Mouse (Mus musculus) intestine, postnatal 0 days (tissue): Measurements from ENCODE around the gene Tmem203. TPM values are rescaled to one million over a fixed set of nuclear protein-coding genes. Genes with fewer than 3 reads are reported as not detected.

Experiments used
- ATAC-seq: fragments of 200-750 bp; cut with Nextera tagmentation; 2 replicates; pipeline ENCODE4 v1.8.0; 2017; ENCODE audit warnings: mild to moderate bottlenecking, moderate TSS enrichment, moderate library complexity
- H3K27ac ChIP-seq: fragments of 300-500 bp; sonication (generic); 2 replicates; pipeline ENCODE4 v1.5.1; 2014; ENCODE audit warnings: mild to moderate bottlenecking, low read depth, low read length, moderate library complexity
- H3K27me3 ChIP-seq: fragments of 300-500 bp; sonication (generic); replicated peaks from 2 replicates; pipeline ENCODE4 v1.6.1; 2014; ENCODE audit warnings: low read length, mixed read lengths; ENCODE audit not compliant: control insufficient read depth, insufficient read depth
- H3K36me3 ChIP-seq: fragments of 300-500 bp; sonication (generic); 2 replicates; pipeline ENCODE4 v1.6.1; 2014; ENCODE audit warnings: mild to moderate bottlenecking, moderate library complexity; ENCODE audit not compliant: control insufficient read depth, insufficient read depth
- H3K4me1 ChIP-seq: fragments of 300-500 bp; sonication (generic); replicated peaks from 2 replicates; pipeline ENCODE4 v1.6.1; 2014; ENCODE audit warnings: antibody characterized with exemption, low read length, mixed read lengths; ENCODE audit not compliant: control insufficient read depth, insufficient read depth
- H3K4me2 ChIP-seq: fragments of 300-500 bp; sonication (generic); replicated peaks from 2 replicates; pipeline ENCODE4 v1.6.1; 2014; ENCODE audit warnings: low read depth, mild to moderate bottlenecking, moderate library complexity
- H3K4me3 ChIP-seq: fragments of 300-500 bp; sonication (generic); 2 replicates; pipeline ENCODE4 v1.5.1; 2014; ENCODE audit warnings: low read depth, low read length
- H3K9ac ChIP-seq: fragments of 300-500 bp; sonication (generic); 2 replicates; pipeline ENCODE4 v1.6.1; 2014; ENCODE audit warnings: mild to moderate bottlenecking, low read depth, low read length
- H3K9me3 ChIP-seq: fragments of 300-500 bp; sonication (generic); 2 replicates; pipeline ENCODE4 v1.6.1; 2016; ENCODE audit warnings: mixed run types; ENCODE audit not compliant: control insufficient read depth
- CTCF ChIP-seq: sonication (generic); IDR thresholded peaks from 2 replicates; pipeline ENCODE4 v1.5.1; 2016; ENCODE audit warnings: low read depth, mild to moderate bottlenecking, control low read depth, antibody characterized with exemption, moderate library complexity
- WGBS: fragments of 180-500 bp; shearing (Covaris S2); extraction: QIAGEN DNeasy Blood & Tissue Kit; methylation state at CpG from one replicate; pipeline ENCODE4 v1.1.7; 2014; 5-methylcytosine and 5-hydroxymethylcytosine counted together
- polyA plus RNA-seq: library from polyadenylated mRNA; unstranded; fragments of >200 nt; fragmentation: Nextera tagmentation; extraction: Ambion mirVana; gene quantifications from 2 replicates; pipeline ENCODE4 v1.2.1, GENCODE M21; 2015

The Tmem203 gene
- polyA plus RNA-seq, 1 experiment from 2014 or later: 40.3 TPM

DNA sequence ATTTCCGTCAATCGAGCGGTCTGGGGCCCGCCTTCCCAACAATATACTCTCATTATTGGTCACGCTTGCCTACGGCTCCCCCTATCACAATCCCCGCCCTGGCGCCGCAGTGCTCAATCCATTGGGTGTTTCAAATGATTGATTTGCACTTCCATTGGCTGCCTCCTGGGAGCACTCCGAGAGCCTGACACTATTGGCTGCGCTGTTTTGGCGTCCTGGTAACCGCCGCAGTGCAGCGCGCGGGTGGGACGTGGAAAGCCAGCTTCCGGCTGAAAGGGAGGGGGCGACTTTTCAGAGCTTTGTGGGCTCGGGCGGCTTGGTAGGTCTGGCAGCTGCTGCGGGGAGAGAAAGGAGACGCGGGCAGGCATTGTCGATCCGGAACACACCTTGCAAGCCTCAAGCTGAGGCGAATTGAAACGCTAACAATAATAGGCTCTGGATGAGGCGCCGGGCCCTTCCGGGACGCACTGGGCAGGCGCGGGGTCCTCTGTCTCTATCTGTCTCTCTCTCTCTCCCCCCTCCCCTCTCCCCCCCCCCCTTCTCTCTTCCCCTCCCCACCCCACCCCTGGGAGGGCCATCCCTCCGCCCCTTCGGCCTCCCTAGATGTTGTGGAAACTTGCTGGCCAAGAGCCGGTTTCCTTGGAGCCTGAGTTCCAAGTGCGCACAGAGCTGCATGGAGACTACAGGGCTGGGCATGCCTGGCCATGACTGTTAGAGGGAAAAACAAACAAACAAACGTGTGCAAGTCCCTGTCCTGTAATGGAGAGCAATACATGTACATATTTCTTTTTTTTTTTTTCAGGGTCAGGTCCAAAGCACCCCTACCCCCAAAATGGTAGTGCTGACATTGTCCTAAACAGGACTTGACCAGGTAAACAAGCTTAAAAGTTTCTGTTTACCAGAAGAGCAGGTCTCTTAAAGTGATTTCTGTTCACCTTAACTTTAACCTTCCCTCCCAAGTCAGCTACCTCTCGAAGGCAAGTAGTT, 30.2 kb upstream of the Tmem203 start:
- H3K9me3 ChIP-seq: no peaks in the 10 kb centered on the region
- H3K27ac ChIP-seq: peak overlapping the region; percentile 94
- peak; percentile 87 for ATAC-seq
- peak overlapping the region; percentile 87 for H3K4me3 ChIP-seq
- H3K4me1 ChIP-seq: peaks cover 9% of the 10 kb centered on the region; the same call in 1 of the 2 replicates
- 2% methylated on average over 41 of the region's 41 CpGs for WGBS
- peaks cover 12% of the 10 kb centered on the region; the same call in 1 of the 2 replicates for H3K36me3 ChIP-seq
- peak overlapping the region; percentile 51 for H3K9ac ChIP-seq
- H3K27me3 ChIP-seq: no peaks in the 10 kb centered on the region
- 0 out of 2 replicates have a peak, but pooled peaks have one; percentile 15 for TF ChIP-seq CTCF
- H3K4me2 ChIP-seq: peak overlapping the region; percentile 64

DNA sequence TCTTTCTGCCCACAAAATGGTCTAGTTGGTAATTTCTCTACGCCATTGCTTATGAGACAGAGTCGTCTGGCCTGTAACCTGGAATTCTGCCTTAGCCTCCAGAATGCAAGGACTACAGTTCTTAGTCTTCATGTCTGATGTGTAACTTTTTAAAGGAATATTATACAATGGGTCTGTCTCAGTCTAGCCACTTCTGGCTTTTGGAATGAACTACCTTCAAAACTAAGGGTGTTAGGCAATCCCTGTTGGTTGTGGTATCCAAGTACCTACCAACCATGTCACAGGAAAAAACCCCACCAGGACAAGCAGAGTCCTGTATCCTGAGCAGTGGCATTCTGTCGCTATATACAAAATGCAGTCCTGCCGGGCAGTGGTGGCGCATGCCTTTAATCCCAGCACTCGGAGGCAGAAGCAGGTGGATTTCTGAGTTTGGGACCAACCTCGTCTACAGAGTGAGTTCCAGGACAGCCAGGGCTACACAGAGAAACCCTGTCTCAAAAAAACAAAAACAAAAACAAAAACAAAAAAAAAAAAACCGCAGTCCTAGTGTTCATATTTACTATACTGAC, 29.3 kb upstream of the Tmem203 start:
- no peak for ATAC-seq
- 69% methylated on average over 8 of the region's 8 CpGs for WGBS
- Histone ChIP-seq H3K9ac (no peak overlapping the region), H3K36me3 (peaks cover 12% of the 10 kb centered on the region; the same call in 1 of the 2 replicates), H3K27ac (peak overlapping the region; percentile 94), H3K4me3 (peak overlapping the region; percentile 87; the same call in 1 of the 2 replicates), H3K9me3 (no peaks in the 10 kb centered on the region), H3K4me2 (peak overlapping the region; percentile 64), H3K4me1 (peaks cover 9% of the 10 kb centered on the region; the same call in 1 of the 2 replicates), H3K27me3 (no peaks in the 10 kb centered on the region)
- TF ChIP-seq CTCF: no peak

DNA sequence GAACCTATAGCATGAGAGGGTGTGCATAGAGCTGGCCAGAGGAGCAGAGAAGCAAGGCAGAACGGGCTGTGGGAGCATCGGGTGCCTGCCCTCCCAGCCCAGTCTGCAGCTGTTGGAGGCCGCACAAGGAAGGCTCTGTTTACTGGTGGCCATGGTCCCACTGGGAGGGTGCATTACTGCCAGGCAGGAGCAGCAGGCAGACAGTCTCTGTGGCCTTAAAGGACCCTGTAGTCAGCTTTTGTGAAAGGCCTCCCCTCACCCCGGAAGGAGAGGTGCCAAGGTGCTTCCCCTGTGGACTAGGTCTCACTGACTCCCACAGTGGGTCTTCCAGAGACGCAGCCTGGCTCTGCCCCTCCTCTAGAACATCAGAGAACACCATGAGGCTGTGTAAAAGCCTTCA, 28.4 kb upstream of the Tmem203 start:
- Histone ChIP-seq H3K9me3 (no peaks in the 10 kb centered on the region), H3K4me1 (peaks cover 9% of the 10 kb centered on the region; the same call in 1 of the 2 replicates), H3K4me3 (no peak overlapping the region), H3K27me3 (no peaks in the 10 kb centered on the region), H3K9ac (no peak overlapping the region), H3K4me2 (no peak overlapping the region), H3K36me3 (peaks cover 5% of the 10 kb centered on the region; the same call in 1 of the 2 replicates), H3K27ac (no peak overlapping the region)
- WGBS: 74% methylated on average over 5 of the region's 5 CpGs
- TF ChIP-seq CTCF: no peak
- no peak for ATAC-seq

DNA sequence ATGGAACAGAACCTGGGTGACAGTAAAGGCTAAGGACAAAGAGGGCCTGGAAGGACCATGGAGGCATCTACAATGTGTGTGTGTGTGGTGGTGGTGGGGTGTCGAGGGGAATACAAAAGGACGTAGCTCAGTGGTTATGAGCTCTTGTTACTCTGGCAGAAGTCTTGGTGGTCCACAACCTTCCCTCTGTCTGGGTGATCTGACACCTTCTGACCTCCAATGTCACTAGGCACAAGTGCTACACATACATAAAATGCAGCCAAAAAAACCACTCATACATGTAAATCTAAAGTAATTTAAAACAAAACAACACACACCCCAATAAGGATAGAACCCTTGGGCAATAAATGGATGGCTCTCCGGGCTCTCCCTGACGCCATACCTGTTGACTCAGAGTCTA, 27.8 kb upstream of the Tmem203 start:
- no peak for TF ChIP-seq CTCF

DNA sequence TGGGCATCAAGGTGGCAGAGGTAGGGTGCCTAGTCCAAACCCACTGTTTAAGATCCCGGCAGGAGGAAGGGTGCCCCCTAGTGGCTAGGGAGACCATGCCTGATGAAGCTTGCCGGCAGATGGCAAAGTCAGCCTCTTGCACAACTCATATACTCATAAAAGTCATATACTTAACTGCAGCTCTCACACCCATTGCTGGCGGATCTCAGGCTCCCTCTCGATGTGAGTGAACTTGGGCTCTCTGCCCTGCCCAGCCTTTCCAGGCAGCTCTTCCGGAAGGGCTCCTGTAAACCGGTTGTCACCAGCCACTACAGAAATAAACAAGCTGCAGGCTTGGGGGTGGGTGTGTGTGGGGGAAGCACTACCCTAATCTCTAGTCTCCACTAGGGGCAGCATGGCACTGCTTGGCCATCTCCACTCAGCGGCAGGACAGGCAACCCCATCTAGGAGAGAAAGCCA, 26.8 kb upstream of the Tmem203 start:
- ATAC-seq: peak; percentile 67
- under 1% methylated on average over 7 of the region's 7 CpGs for WGBS
- H3K27ac ChIP-seq: peak overlapping the region; percentile 78

More for the DNA sequence above, 27.8 kb upstream of the Tmem203 start:
- H3K4me1 ChIP-seq: peaks cover 9% of the 10 kb centered on the region; the same call in 1 of the 2 replicates
- WGBS: 94% methylated on average over 4 of the region's 4 CpGs
- no peaks in the 10 kb centered on the region for H3K36me3 ChIP-seq
- H3K27me3 ChIP-seq: no peaks in the 10 kb centered on the region
- no peak overlapping the region for H3K27ac ChIP-seq
- no peaks in the 10 kb centered on the region for H3K9me3 ChIP-seq
- H3K4me3 ChIP-seq: no peak overlapping the region
- no peak overlapping the region for H3K4me2 ChIP-seq
- no peak for ATAC-seq
- no peak overlapping the region for H3K9ac ChIP-seq

More for the DNA sequence above, 26.8 kb upstream of the Tmem203 start:
- Histone ChIP-seq H3K9ac (peak overlapping the region; percentile 31; the same call in 1 of the 2 replicates), H3K27me3 (no peaks in the 10 kb centered on the region), H3K4me2 (peak overlapping the region; percentile 41), H3K4me3 (peak overlapping the region; percentile 9; the same call in 1 of the 2 replicates), H3K4me1 (peaks cover 11% of the 10 kb centered on the region), H3K9me3 (no peaks in the 10 kb centered on the region), H3K36me3 (no peaks in the 10 kb centered on the region)
- TF ChIP-seq CTCF: peak; percentile 77
